Mouse (Mus musculus): ENCODE results near the gene Tcirg1.
A peak's percentile ranks its signal among the peaks of the same experiment; 100 is the strongest.

Gene Tcirg1

GRCm38 (mm10) chr19:3897557-3897956 lies 9.4 kb downstream of the Tcirg1 start:
- no peak for DNase-seq (ENCODE audit: low spot score)

DNA sequence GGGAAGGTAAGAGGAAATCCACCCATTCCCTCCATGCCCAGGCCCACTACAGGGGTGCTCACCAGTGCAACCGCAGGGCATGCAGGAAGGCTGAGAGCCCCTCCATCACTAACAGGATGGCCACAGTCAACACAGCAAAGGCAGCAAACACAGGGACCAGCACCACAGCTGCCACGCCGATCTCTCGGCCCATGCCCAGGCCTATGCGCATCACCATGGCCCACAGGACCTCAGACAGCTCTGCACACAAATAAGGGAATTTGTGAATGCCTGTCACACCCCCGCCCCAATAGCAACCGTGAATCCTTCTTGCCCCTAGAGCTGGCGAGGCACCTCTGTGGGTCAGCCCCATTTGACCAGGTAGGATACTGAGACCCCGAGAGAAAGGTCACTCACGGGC lies 10.7 kb downstream of the Tcirg1 start:
- DNase-seq (ENCODE audit: low spot score): no peak

DNA sequence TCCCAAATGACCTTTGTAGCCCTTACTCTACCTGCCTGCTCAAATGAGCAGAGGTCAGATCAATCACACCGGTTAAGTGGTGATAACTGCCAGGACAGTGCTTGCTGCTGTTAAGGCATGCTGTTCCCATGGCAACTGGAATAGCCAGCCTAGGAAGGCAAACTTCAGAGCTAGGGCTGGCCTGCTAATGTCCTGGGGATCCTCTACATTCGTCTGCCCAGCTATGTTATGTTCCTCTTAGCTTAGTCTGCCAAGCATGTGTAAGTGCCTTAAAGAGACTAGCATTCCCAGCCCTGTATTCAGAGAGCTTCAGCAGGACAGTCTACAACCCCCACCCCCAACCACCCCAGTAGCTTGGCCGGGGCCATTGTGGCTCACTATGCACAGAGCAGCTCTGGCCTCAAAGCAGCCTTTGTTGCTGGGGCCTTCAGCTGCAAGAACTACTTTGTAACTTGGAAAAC lies 11.7 kb downstream of the Tcirg1 start:
- no peak for DNase-seq (ENCODE audit: low spot score)

- no peak for DNase-seq (ENCODE audit: low spot score)
Observed at GRCm38 (mm10) chr19:3894294-3894693, 12.6 kb downstream of the Tcirg1 start.

- no peak for DNase-seq (ENCODE audit: low spot score)
Observed at GRCm38 (mm10) chr19:3893545-3894116, 13.3 kb downstream of the Tcirg1 start.

DNA sequence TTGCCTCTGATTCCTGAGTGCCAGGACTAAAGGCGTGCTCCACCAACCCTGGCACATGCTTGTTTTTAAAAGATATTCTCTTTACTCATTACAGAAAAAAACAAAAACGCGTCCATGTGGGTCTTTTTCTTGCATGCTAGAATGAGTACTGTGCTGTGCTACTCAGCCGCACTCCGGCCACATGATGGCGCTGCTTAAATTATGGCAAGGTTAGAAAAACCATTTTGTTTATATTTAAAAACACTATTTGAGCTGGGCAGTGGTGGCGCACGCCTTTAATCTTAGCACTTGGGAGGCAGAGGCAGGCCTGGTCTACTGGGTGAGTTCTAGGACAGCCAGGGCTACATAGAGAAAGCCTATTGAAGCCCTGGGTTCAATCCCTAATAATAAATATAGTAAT lies 16.8 kb downstream of the Tcirg1 start:
- DNase-seq (ENCODE audit: low spot score): no peak

- DNase-seq (ENCODE audit: low spot score): no peak
Observed at GRCm38 (mm10) chr19:3889096-3889495, 17.8 kb downstream of the Tcirg1 start.

- no peak for DNase-seq (ENCODE audit: low spot score)
Observed at GRCm38 (mm10) chr19:3884325-3884990, 22.5 kb downstream of the Tcirg1 start.

DNA sequence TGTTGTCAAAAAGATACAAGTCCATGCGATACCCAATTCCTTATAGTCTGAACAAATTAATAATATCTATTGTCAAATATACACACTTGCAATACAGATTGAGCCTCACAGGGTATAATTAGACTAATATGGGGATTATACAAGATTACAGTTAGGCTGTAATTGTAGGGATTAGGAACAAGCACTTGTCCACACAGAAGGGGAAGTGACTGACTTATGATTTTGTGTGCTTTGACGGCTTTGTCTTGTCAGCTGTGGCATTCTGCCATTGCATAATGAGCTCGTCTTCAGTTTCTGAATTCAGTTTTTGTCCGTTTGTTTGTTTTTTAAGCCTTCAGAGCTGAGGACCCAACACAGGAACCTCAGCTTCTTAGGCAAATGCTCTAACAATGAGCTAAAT lies 24.7 kb downstream of the Tcirg1 start:
- DNase-seq (ENCODE audit: low spot score): no peak

- no peak for DNase-seq (ENCODE audit: low spot score)
Observed at GRCm38 (mm10) chr19:3880054-3880848, 26.7 kb downstream of the Tcirg1 start.

DNA sequence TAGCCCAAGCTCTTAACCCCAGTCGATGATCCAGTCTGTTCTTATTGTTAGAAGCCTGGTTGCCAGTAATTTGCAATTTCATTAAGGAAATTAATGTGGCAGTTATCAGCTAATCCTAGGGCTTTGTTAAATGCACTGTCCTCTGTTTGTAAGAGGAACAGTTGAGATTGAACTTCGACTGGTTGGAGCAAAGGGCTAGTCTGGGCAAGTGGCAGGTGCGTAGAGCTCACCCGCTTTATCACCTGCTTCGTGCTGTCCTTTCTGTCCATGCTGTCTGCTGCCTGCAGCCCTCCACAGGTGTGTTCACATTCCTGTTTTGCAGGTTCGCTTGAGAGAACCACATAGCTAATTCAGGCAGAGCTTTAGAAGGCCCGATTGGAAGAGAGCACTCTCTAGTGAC lies 31.9 kb downstream of the Tcirg1 start:
- DNase-seq (ENCODE audit: low spot score): no peak

- no peak for DNase-seq (ENCODE audit: low spot score)
Observed at GRCm38 (mm10) chr19:3872373-3872772, 34.6 kb downstream of the Tcirg1 start.

- DNase-seq (ENCODE audit: low spot score): no peak
Observed at GRCm38 (mm10) chr19:3871468-3871867, 35.5 kb downstream of the Tcirg1 start.

DNA sequence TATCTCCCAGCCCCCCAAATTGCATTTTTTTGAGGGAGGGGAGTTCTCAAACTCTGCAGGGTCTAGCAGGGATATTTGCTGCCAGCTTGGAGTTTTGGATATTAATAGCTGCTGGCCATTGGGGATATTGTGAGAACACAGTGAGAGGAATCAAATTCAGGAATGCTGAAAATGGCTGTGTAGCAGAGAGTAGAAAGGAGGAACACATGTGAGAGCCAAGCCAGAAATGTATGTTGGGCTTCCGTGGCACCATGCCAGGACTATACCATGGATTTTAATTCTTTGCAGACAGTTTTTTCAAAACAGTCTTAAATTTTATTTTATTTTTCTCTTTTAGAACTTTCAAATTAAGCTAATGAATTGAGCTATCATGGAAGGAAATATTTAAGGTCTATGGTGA lies 38.6 kb downstream of the Tcirg1 start:
- no peak for DNase-seq (ENCODE audit: low spot score)

- no peak for DNase-seq (ENCODE audit: low spot score)
Observed at GRCm38 (mm10) chr19:3864960-3865359, 42.0 kb downstream of the Tcirg1 start.

DNA sequence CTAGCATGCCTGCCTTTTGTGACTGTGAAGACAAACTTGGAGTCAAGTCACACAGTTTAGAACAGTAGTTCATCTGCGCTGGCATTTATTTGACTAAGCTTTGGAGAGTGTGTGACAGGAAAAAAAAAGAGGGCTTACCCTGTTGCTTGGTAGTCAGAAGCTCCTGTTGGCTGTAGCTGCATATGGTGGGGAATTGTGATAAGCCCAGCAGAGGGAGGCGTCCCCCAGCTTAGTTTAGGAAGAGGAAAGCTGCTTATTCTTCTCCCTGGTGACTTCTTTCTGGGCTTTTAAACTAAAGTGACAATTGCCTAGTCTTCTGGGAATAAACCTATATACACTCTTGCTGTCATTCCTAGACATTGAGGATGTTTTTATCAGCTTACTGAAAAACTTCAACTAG lies 44.2 kb downstream of the Tcirg1 start:
- no peak for DNase-seq (ENCODE audit: low spot score)

- no peak for DNase-seq (ENCODE audit: low spot score)
Observed at GRCm38 (mm10) chr19:3857220-3857619, 49.7 kb downstream of the Tcirg1 start.

GRCm38 (mm10) chr19:3855601-3856000 lies 51.3 kb downstream of the Tcirg1 start:
- no peak for DNase-seq (ENCODE audit: low spot score)

DNA sequence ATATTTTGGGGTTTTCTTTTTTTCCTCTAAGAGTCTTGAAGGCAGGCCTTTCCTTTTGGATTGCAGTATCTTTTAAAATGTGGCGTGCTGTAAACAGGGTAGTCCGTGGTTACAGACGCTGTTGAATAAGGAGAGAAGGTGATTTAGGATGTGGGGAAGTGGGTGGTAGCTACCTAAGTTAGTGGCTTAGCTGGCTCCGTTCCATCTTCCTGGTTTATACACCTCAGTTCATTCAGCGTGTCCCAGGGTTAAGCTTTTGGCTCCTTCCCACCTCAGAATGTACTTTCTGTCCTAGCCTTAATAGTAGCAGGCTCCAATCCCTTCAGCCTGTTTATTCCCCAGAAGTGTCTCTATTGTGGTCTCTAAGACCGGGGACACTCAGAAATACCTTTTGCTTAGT lies 51.8 kb downstream of the Tcirg1 start:
- DNase-seq (ENCODE audit: low spot score): no peak

DNA sequence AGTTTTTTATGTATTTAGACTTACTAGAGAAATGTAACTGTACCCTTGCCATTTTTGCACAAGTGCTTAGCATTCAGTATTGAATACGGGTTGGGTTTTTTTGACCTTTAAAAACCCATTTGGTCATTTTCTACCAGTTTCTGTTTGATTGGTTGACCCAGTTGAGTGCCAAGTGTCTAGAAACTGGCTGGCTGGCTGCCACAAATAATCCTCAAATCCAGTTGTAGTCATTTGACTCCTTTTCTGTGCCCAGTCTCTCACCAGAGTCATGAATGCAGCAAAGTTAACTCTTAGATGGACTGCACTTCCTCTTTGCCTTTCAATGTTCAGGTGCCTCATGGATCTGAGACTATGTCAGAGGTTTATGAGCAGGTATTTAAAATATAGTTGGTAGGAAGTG lies 53.0 kb downstream of the Tcirg1 start:
- no peak for DNase-seq (ENCODE audit: low spot score)

DNA sequence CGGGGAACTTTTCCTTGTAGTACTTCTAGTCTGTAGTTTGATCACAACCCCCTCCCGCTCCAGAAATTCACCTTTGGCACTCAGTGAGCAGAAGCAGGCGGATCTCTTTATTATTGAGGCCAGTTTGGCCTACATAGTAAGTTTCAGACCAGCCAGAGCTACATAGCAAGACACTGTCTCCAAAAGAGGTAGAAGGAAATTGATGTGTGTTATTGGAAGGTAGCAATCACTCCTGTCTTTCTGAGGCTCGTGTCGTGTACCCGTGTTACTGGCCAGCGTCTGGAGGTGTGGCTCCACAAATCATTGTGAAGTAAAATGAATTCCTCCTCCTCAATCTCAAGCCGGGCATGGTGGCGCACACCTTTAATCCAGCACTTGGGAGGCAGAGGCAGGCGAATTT lies 53.8 kb downstream of the Tcirg1 start:
- no peak for DNase-seq (ENCODE audit: low spot score)

DNA sequence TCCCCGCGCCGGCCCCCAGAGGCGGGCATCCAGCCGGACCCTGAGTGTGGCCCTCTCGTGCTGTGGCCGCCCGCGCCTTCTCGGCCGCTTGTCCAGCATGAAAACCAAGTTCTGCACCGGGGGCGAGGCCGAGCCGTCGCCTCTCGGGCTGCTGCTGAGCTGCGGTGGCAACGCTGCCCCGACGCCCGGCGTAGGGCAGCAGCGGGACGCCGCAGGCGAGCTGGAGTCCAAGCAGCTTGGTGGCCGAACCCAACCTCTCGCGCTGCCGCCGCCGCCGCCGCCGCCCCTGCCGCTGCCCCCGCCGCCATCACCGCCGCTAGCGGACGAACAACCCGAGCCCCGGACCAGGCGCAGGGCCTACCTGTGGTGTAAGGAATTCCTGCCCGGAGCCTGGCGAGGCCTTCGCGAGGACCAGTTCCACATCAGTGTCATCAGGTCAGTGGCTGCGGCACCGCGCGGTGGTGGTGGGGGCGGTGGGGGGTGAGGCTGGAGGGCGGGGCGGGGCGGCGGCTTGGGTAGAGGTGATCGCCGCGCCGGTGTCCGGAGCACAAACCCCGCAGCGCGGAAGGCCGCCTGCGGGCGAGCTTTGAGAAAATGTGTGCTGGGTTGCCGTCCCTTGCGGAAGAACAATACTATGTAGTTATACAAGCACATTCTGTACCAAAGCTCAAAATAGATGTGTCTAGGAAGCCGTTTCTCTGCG lies 54.8 kb downstream of the Tcirg1 start:
- peak; percentile 43 for DNase-seq (ENCODE audit: low spot score)

- peak; percentile 96 for DNase-seq (ENCODE audit: low spot score)
Observed at GRCm38 (mm10) chr19:3851502-3851962, 55.4 kb downstream of the Tcirg1 start, which contains the start of gene Chka. Gene Chka, plus strand, starts transcription at chr19:3851773.
